Mouse (Mus musculus) B cell, adult 2 months (primary cell): ENCODE data around the gene Gtpbp3.

Source experiments
- DNase-seq, 2 experiments: peaks; one replicate each; pipeline ENCODE4 v3.0.0; 2022

The Gtpbp3 gene

DNA sequence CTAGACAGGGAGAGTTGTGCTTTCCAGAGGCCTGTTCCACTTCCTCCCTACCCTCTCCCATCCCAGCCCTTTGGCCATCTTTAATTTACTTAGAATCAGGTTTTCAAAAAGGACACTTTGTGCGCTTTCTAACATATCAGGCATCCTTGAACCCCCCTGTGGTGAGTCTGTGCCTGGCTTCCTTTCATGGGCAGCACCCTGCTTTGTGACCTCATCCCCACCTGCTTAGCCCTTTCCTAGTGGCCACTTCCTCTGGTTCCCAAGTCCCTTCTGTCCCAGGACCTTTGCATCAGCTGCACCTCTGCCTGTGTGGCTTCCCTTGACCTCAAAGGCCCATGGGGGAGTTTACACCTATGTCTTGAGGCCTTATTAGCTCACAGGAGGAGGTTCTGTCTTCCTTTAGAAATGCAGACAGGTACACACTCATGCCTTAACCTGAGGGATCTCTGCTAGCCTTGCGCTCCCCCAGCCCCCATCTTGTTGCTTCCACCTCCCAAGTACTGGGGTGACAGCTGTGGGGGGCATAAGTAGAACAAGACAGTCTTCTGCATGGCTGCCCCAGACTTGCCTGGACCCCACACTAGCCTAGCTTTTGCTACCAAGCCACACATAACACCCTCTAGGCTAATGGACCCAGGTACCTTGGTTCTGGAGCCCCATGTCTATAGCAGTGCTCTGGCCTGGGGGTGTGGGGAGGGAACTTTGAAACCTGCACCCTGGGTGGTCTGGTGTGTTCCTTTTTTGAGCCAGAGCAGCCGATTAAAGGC, 17.6 kb upstream of the Gtpbp3 start:
- no peak for DNase-seq

- no peak for DNase-seq
Observed at GRCm38 (mm10) chr8:71470913-71471255, 17.0 kb upstream of the Gtpbp3 start.

DNA sequence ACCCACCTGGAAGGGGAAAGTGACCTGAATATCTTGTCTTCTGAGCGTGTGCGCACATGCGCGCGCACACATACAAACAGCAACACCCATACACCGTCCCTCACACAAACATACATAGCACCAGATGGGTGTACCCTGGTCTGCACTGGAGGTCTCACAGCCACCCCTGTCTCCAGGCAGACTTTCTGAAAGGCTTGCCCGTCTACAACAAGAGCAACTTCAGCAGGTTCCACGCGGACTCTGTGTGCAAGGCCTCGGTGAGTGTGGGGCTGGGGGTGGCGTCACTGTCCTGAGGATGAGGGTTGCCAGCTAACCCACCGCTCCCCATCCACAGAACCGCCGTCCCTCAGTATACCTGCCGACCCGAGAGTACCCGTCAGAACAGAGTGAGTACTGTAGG, 16.0 kb upstream of the Gtpbp3 start:
- DNase-seq = no peak

DNA sequence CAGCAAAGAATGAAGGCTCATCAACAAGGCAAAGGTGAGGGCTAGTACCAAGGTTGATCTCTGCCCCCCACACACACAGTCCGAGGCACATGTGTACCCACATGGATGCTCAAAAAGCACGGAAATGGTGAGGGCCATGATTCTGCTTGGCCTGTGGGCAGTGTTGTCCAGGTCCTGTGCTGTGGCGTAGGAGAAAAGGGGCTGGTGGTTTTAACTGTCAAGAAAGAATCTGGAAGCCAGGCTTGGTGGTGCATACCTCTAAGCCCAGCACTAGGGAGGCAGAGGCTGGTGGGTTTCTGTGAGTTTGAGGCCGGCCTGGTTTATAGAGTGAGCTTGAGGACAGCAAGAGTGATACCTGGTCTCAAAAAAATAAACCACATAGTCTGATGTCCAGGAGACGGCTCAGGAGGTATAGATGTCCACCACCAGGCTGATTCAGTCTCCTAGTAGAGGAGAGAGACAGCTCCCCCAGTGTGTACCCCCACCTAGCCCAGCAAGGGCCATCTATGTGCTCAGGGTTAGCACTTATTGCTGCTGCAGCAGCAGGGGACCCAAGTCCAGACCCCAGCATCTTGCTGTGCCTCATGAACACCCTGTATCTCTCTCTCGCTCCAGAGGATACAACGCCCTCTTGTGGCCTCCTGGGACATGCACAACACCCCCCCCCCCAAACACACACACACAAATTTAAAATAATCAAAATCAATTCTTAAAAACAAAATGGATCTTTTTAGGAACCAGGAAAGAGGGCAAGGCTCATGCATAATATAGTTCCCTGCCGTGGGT, 15.1 kb upstream of the Gtpbp3 start:
- DNase-seq = peak; percentile 34 to 44

DNA sequence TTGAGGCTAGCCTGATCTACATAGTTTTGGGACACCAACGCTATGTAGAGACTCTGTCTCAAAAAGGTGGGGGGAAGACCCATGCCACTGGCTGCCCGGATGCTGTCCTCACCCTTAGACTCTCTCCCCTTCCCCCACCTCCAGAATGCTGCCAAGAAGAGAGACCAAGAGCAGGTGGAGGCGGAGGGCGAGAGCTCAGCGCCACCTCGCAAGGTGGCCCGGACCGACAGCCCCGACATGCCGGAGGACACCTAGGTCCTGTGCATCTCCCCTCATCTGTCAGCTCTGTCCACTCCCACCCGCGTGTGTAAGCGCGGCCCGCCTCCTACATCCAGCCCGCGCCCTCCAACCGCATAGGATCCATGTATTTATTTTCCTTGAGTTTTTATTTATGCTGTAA, 13.6 kb upstream of the Gtpbp3 start:
- no peak for DNase-seq

GRCm38 (mm10) chr8:71474785-71475701, 12.9 kb upstream of the Gtpbp3 start:
- no peak for DNase-seq

- no peak for DNase-seq
Observed at GRCm38 (mm10) chr8:71475702-71476075, 12.2 kb upstream of the Gtpbp3 start.

- peak; percentile 69 to 74 for DNase-seq
Observed at GRCm38 (mm10) chr8:71476099-71476940, 11.6 kb upstream of the Gtpbp3 start.

GRCm38 (mm10) chr8:71477196-71477845, 10.6 kb upstream of the Gtpbp3 start:
- DNase-seq = peak; percentile 57 to 58

- DNase-seq = no peak
Observed at GRCm38 (mm10) chr8:71478943-71479342, 9.0 kb upstream of the Gtpbp3 start.

GRCm38 (mm10) chr8:71483932-71484331, 4.0 kb upstream of the Gtpbp3 start:
- DNase-seq = peak; percentile 66

- no peak for DNase-seq
Observed at GRCm38 (mm10) chr8:71484736-71485135, 3.2 kb upstream of the Gtpbp3 start.

DNA sequence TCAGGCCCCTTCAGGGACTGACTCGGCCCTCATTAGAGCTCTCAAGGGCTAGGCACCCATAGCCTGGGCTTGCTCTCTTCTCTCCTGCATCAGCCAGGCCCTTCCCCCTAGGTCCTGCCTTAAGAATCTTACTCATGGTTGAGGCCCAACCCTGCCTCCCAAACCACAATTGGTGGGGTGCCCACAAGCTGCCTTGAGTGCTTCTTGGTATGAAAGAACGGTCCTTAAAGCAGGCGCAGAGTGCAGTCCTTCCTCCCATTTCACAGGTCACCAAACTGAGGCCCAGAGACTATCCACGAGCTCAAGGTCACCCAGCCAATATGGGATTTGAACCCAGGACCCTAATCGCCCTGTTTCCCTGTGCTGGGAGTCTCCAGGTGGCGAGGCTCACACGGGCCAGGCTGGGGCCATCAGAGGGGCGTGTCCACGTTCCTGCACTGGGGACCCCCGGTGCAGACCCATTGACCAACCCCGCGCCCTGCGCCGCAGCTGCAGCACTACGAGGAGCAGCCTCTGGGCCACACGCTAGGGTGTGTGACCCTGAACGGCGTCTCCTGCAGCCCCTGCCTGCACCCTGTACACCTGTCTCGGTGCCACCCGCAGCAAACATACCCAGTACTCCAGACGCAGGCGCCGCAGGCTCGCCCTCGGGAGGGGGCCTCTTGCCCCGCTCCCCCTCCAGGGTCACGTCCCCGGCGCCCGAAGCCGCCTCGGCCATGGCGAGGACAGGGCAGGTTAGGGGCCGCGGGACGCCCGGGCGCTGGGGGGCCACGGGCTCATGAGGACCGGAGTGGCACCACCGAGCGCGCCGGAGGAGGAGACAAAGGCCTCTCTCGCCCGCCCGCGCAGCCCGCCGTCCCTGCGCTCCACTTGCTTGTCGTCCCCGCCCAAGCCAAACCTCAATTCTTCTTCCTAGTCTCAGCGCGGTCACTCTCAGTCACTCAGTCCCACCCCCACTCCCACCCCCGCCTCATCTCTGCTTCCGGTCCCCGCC, 2.5 kb upstream of the Gtpbp3 start, which contains the start of gene Ano8:
Gene Ano8, minus strand, starts transcription at position 822 of the 994 bp plus-strand sequence.
- DNase-seq = peak; percentile 87 to 88

DNA sequence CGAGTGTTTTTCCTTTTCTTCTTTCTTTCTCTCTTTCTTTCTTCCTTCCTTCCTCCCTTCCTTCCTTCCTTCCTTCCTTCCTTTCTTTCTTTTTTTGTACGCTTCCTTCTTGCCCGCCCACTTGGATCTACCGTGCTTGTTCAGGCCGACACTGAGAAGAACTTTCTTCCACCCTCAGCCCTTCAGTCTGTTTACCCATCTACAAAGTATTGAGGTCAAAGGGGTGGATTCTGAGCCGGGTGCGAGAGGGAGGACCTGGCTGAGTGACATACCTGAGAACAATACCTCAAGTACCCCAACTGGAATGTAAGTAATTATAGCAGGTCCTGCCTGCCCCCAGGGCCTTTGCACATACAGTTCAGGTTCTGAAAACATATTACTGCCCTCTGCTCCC, 1.8 kb upstream of the Gtpbp3 start:
- no peak for DNase-seq

GRCm38 (mm10) chr8:71488454-71488853, 551 bp downstream of the Gtpbp3 start:
- peak; percentile 91 for DNase-seq

- DNase-seq = peak; percentile 86
Observed at GRCm38 (mm10) chr8:71495039-71495438, 7.1 kb downstream of the Gtpbp3 start.

DNA sequence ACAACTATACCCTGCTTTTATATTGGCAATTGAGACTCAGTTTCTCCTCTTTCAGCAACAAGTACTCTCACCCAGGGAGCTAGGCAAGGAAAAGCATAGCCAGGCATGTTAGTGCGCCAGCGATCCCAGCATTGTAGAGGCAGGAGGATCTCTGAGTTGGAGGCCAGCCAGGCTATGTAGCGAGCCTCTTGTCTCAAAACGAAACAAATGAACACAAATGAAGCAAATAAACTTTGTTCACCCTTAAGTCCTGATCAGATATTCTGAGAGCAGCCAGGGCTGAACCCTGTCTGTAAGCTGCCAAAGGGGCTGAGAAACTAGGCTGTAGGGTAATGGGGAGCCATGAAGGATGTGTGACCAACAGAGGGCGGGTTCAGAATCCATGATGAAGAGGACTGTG, 7.9 kb downstream of the Gtpbp3 start:
- no peak for DNase-seq

- no peak for DNase-seq
Observed at GRCm38 (mm10) chr8:71496481-71496880, 8.6 kb downstream of the Gtpbp3 start.

GRCm38 (mm10) chr8:71497077-71497645, 9.3 kb downstream of the Gtpbp3 start:
- DNase-seq = no peak

DNA sequence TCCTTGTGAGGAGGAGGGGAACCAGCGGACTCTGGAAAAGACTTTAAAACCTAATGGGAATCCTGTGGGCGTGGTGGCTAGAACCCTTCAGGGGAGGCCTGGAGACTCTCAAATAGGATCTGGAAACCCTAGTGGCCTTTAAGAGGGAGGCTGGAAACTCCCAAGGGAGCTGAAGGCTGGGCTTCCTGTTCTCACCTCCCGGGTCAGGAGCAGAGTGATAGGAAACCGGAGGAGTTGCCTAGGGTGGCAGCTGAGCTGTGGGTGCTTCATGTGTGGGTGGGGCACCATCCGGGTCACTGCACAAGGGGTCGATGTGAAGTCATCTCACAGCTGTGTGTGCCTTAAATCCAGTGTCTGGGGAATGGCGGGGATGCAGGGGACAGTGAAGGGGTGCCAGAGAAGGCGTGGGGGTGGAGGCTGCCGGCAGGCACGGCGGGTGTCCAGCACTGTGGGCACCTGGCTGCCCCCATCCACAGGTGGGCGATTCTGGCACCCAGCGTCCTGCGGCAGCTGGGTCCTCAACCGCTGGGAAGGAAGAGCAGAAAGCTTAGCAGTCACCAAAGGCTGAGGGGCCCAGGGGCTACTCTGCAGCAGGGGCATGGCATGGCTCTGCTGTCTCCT, 10.1 kb downstream of the Gtpbp3 start:
- DNase-seq = no peak
